Mouse (Mus musculus): Measurements from ENCODE around the gene Ermap. TPM values are rescaled to one million over a fixed set of nuclear protein-coding genes. Genes with fewer than 3 reads are reported as not detected.

Ermap gene
- polyA plus RNA-seq, 1 experiment, result 0.06 TPM

DNA sequence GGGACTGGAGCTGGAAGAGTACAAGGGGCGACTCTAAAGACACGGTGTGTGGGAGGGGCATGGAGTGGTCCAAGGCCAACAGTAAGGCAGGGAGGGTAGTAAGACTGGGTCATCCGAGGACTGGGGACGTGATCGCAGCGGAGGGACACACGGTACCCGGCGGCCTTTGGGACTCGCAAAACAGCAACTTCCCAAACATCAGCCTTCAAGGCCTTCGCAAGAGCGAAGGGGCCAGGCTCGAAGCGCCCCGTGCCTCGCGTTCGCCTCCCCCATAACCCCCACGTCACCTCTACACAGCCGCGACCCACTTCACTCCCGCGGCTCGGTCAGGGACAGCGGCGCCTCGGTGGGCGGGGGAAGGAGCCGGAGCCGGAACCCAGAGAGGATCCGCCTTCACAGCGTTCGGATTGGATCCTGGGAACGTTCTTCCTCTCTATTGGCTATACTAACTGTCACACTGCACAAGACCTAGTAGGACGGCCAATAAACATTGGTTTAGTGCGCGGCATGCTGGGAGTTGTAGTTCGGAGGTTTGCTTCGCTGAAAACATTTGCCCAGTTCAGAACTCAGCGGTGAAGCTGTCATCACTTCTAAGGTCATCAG lies 15.9 kb downstream of the Ermap start, which contains the start of gene Zfp691:
Gene Zfp691 (minus strand): TSS at position 345 of the 603 bp plus-strand sequence.
- no peak for TF ChIP-seq CTCF (IDR thresholded peaks at IDR 0.05; ENCODE audit: extremely low read depth, insufficient read length, insufficient replicate concordance, low read depth, low read length)
- peak; percentile 71; the same call in 1 of the 2 replicates for TF ChIP-seq POLR2A (IDR thresholded peaks at IDR 0.05; ENCODE audit: low read depth, low read length)
- H3K4me1 ChIP-seq (ENCODE audit: control insufficient read depth, insufficient read depth, insufficient read length, low read length), result no peaks in the 10 kb centered on the region; the same call in 1 of the 2 replicates
- WGBS, result under 1% methylated on average over 40 of the region's 40 CpGs
- H3K27ac ChIP-seq (ENCODE audit: insufficient read depth, low read depth, low read length), result peak within 1 kb of the TSS; percentile 32
- peak within 1 kb of the TSS; percentile 80 for H3K4me3 ChIP-seq (ENCODE audit: low read depth, low read length)
- 0 out of 2 replicates have a peak, but pooled peaks cover 8% of the 10 kb centered on the region for H3K36me3 ChIP-seq (ENCODE audit: control insufficient read depth, insufficient read depth, low read length)
- no peaks in the 10 kb centered on the region for H3K27me3 ChIP-seq (ENCODE audit: control insufficient read depth, insufficient read depth, low read length)

GRCm38 (mm10) chr4:119172919-119173650 lies 16.7 kb downstream of the Ermap start:
- H3K36me3 ChIP-seq (ENCODE audit: control insufficient read depth, insufficient read depth, low read length), result 0 out of 2 replicates have a peak, but pooled peaks cover 8% of the 10 kb centered on the region
- no peaks in the 10 kb centered on the region for H3K27me3 ChIP-seq (ENCODE audit: control insufficient read depth, insufficient read depth, low read length)
- 27% methylated on average over 18 of the region's 18 CpGs for WGBS
- H3K4me3 ChIP-seq (ENCODE audit: low read depth, low read length), result peak overlapping the region; percentile 80
- TF ChIP-seq POLR2A (IDR thresholded peaks at IDR 0.05; ENCODE audit: low read depth, low read length) (no peak), CTCF (IDR thresholded peaks at IDR 0.05; ENCODE audit: extremely low read depth, insufficient read length, insufficient replicate concordance, low read depth, low read length) (no peak)
- no peaks in the 10 kb centered on the region; the same call in 1 of the 2 replicates for H3K4me1 ChIP-seq (ENCODE audit: control insufficient read depth, insufficient read depth, insufficient read length, low read length)
- H3K27ac ChIP-seq (ENCODE audit: insufficient read depth, low read depth, low read length), result no peak overlapping the region

DNA sequence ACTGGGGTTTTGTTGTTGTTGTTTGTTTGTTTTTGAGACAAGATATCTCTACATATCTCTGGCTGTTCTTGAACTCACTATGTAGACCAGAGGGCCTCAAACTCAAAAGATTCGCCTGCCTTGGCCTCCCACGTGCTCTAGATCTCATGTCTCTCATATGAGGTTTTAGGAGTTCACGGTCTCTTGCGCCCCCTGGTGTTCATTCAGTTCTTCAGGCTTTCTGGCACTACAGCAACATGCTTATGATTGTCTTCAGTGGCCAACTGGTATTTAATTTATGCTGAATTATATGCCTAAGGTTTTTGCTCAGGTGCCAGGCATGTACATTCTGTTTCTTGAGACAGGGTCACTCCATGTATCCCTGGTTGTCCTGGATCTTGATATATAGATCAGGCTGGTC lies 22.1 kb downstream of the Ermap start:
- no peak for TF ChIP-seq POLR2A (IDR thresholded peaks at IDR 0.05; ENCODE audit: low read depth, low read length)
- TF ChIP-seq CTCF (IDR thresholded peaks at IDR 0.05; ENCODE audit: extremely low read depth, insufficient read length, insufficient replicate concordance, low read depth, low read length), result peak; percentile 67; the same call in 1 of the 2 replicates
- WGBS, result 4% methylated on average over 4 of the region's 4 CpGs
- Histone ChIP-seq H3K4me3 (ENCODE audit: low read depth, low read length) (no peak overlapping the region), H3K27ac (ENCODE audit: insufficient read depth, low read depth, low read length) (no peak overlapping the region), H3K4me1 (ENCODE audit: control insufficient read depth, insufficient read depth, insufficient read length, low read length) (no peaks in the 10 kb centered on the region), H3K27me3 (ENCODE audit: control insufficient read depth, insufficient read depth, low read length) (no peaks in the 10 kb centered on the region), H3K36me3 (ENCODE audit: control insufficient read depth, insufficient read depth, low read length) (0 out of 2 replicates have a peak, but pooled peaks cover 8% of the 10 kb centered on the region)

DNA sequence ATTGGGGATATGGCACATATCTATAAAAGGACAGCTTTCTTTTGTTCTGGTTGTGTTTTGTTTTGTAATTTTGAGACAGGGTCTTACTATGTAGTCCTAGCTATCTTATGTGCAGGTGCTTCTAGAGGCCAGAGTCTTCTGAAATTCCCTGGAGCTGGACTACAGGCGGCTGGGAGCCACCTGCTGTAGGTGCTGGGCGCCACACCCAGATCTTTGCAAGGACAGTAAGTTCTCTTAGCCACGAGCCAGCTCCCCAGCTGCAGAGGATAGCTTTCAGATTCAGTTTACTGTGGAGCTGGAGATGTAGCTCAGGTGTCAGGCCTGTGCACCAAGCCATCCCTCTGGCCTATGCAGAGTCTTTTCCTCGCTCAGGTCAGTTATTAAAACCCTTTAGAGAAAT lies 22.7 kb downstream of the Ermap start:
- Histone ChIP-seq H3K27ac (ENCODE audit: insufficient read depth, low read depth, low read length) (no peak overlapping the region), H3K27me3 (ENCODE audit: control insufficient read depth, insufficient read depth, low read length) (no peaks in the 10 kb centered on the region), H3K36me3 (ENCODE audit: control insufficient read depth, insufficient read depth, low read length) (0 out of 2 replicates have a peak, but pooled peaks cover 8% of the 10 kb centered on the region), H3K4me1 (ENCODE audit: control insufficient read depth, insufficient read depth, insufficient read length, low read length) (no peaks in the 10 kb centered on the region), H3K4me3 (ENCODE audit: low read depth, low read length) (no peak overlapping the region)
- TF ChIP-seq POLR2A (IDR thresholded peaks at IDR 0.05; ENCODE audit: low read depth, low read length) (no peak), CTCF (IDR thresholded peaks at IDR 0.05; ENCODE audit: extremely low read depth, insufficient read length, insufficient replicate concordance, low read depth, low read length) (no peak)
- WGBS, result 45% methylated on average over 4 of the region's 4 CpGs

- Histone ChIP-seq H3K4me1 (ENCODE audit: control insufficient read depth, insufficient read depth, insufficient read length, low read length) (no peaks in the 10 kb centered on the region), H3K27me3 (ENCODE audit: control insufficient read depth, insufficient read depth, low read length) (no peaks in the 10 kb centered on the region), H3K27ac (ENCODE audit: insufficient read depth, low read depth, low read length) (no peak overlapping the region), H3K4me3 (ENCODE audit: low read depth, low read length) (no peak overlapping the region), H3K36me3 (ENCODE audit: control insufficient read depth, insufficient read depth, low read length) (0 out of 2 replicates have a peak, but pooled peaks cover 8% of the 10 kb centered on the region)
- 75% methylated on average over 7 of the region's 7 CpGs for WGBS
- TF ChIP-seq CTCF (IDR thresholded peaks at IDR 0.05; ENCODE audit: extremely low read depth, insufficient read length, insufficient replicate concordance, low read depth, low read length) (no peak), POLR2A (IDR thresholded peaks at IDR 0.05; ENCODE audit: low read depth, low read length) (no peak)
These were observed 23.9 kb downstream of the Ermap start for GRCm38 (mm10) chr4:119165916-119166315.

DNA sequence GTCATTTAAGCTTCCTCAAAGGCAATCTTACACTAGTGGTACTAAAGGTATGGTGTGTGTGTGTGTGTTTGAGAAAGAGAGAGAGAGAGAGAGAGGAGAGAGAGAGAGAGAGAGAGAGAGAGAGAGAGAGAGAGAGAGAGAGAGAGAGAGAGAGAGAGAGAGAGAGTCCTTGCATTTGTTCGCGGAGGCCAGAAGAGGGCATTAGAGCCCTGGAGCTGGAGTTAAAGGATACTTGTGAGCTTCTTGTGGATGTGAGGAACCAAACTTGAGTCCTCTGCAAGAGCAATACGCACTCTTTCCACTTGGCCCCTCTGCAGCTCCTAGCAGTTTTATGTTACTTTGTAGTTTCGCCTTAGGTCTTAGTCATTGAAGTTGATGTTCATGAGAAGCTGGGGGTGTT lies 26.8 kb downstream of the Ermap start:
- TF ChIP-seq POLR2A (IDR thresholded peaks at IDR 0.05; ENCODE audit: low read depth, low read length) (no peak), CTCF (IDR thresholded peaks at IDR 0.05; ENCODE audit: extremely low read depth, insufficient read length, insufficient replicate concordance, low read depth, low read length) (no peak)
- H3K4me3 ChIP-seq (ENCODE audit: low read depth, low read length), result no peak overlapping the region

DNA sequence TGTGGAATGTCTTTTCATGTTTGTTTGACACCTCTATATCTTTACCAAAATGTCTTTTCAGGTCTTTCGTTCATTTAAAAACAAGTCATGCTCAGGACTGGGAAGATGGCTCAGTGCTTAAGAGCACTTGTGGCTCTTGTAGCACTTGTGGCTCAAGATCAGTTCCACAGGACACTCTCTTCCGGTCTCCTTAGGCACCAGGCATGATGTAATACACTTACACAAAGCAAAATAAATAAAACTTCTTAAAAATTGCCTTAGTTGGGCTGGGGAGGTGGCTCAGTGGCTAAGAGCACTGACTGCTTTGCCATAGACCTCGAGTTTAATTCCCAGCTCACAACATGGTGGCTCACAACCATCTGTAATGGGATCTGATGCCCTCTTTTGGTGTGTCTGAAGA lies 28.5 kb downstream of the Ermap start:
- Histone ChIP-seq H3K36me3 (ENCODE audit: control insufficient read depth, insufficient read depth, low read length) (no peaks in the 10 kb centered on the region), H3K4me3 (ENCODE audit: low read depth, low read length) (no peak overlapping the region), H3K27ac (ENCODE audit: insufficient read depth, low read depth, low read length) (no peak overlapping the region), H3K4me1 (ENCODE audit: control insufficient read depth, insufficient read depth, insufficient read length, low read length) (0 out of 2 replicates have a peak, but pooled peaks cover 2% of the 10 kb centered on the region), H3K27me3 (ENCODE audit: control insufficient read depth, insufficient read depth, low read length) (no peaks in the 10 kb centered on the region)
- TF ChIP-seq CTCF (IDR thresholded peaks at IDR 0.05; ENCODE audit: extremely low read depth, insufficient read length, insufficient replicate concordance, low read depth, low read length) (no peak), POLR2A (IDR thresholded peaks at IDR 0.05; ENCODE audit: low read depth, low read length) (no peak)
- WGBS, result 73% methylated on average over 3 of the region's 3 CpGs

More for the DNA sequence above, 26.8 kb downstream of the Ermap start:
- H3K27ac ChIP-seq (ENCODE audit: insufficient read depth, low read depth, low read length), result no peak overlapping the region
- 81% methylated on average over 4 of the region's 4 CpGs for WGBS
- H3K27me3 ChIP-seq (ENCODE audit: control insufficient read depth, insufficient read depth, low read length), result no peaks in the 10 kb centered on the region
- no peaks in the 10 kb centered on the region for H3K36me3 ChIP-seq (ENCODE audit: control insufficient read depth, insufficient read depth, low read length)
- H3K4me1 ChIP-seq (ENCODE audit: control insufficient read depth, insufficient read depth, insufficient read length, low read length), result no peaks in the 10 kb centered on the region
